Mouse (Mus musculus): ENCODE data around the gene Zc3h12c.
A peak's percentile ranks its signal among the peaks of the same experiment; 100 is the strongest.

The Zc3h12c gene

DNA sequence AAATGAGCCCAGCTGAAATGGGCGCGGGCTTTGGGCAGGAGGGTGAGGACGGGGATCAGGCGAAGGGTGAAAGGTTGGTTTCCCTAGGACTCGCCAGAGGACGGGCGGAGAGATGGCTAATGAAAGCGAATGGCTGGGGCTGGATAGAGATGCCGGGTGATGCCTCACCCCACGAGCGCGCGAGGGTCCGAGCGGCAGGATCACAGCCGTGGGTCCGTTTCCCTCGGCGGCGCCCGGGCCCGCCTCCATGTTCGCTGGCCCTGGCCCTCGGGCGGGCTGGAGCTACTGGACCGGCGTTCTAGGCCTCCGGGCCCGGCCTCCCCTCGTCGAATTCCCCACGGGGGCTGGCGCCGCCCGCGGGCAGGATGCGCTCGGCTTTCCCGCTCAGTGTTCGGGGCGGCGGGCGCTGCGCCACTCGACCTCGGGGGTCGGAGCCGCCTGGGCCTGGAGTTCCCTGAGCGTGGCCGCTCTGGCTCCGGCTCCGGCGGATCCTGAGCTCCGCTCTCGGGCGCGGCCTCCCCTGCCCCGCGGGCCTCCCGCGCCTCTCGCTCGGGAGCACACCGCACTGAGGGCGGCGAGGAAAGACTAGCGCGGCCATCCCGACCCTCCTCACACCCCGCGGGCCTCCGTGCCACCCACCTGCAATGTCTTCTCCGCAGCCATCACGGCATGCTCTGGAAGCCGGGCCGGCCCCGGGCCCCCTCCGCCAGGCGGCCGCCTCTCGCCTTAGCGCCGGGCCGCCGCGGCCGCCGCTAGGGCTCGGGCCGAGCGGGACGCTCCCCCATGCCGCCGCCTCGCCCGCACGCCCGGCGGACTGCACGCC, at the start of gene Zc3h12c:
Gene Zc3h12c, minus strand, starts transcription at position 710 of the 823 bp plus-strand sequence.
- peak; percentile 26 for DNase-seq (ENCODE audit: low read depth)

GRCm38 (mm10) chr9:52217636-52218035, 49.3 kb upstream of the Zc3h12c start:
- no peak for DNase-seq (ENCODE audit: low read depth)

GRCm38 (mm10) chr9:52215291-52215690, 46.9 kb upstream of the Zc3h12c start:
- no peak for DNase-seq (ENCODE audit: low read depth)

DNA sequence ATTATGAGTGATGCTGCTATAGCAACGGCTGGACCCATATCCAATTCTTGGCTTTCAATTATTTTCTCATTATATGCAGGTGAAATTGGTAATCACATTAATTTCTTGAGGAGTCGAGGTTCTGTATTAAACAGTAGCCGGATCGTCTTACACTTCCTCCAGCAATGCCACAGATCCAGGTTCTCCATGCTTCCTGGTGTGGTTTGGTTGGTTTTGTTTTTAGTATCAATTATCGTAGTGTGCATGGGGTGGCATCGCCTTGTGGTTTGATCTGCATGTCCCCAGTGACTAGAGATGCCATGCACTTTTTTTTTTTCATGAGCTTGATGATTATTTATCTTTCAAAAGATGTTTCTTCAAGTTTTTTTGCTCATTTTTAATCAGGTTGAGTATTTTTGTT, 44.0 kb upstream of the Zc3h12c start:
- no peak for DNase-seq (ENCODE audit: low read depth)

DNA sequence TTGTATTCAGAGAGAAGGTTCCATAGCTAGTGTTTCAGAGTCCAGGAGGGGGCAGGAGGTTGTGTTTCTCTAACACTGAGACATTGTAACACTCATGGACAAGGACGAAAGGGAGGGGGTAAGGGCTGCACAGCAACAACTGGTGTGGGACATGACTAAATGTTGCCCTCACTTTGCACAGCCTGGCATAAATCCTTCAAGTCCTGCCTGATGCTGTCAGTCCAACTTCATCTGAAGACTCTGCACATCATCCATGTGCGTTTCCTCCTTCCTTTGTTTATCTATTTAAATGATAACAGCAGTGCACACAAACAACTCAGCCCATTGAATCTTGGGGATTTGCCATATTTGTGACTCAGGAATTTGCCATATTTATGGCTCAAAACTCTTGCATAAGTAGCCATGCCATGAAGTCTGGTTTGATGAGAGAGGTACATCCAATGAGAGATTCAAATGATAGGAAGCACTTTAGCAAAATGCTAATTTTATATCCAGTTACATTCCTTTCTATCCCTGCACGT, 40.2 kb upstream of the Zc3h12c start:
- no peak for DNase-seq (ENCODE audit: low read depth)

DNA sequence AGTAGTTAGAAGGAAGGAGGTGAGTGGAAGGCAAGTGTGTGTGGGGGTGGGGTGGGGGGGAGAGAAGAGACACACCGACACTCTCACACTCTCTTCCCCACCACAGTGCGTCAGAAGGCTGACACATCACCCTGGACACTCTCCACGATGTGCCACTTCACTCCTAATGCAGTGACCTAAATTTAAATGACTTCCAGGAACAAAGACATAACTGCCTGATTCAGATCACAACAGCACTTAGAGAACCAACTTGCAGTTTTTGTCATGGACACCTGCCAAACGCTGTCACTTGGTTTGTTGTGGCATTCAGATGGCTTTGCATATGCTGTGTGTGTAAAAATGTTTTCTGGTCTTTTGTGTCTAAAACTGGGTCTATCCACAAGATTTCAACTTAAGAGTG, 34.8 kb upstream of the Zc3h12c start:
- no peak for DNase-seq (ENCODE audit: low read depth)

DNA sequence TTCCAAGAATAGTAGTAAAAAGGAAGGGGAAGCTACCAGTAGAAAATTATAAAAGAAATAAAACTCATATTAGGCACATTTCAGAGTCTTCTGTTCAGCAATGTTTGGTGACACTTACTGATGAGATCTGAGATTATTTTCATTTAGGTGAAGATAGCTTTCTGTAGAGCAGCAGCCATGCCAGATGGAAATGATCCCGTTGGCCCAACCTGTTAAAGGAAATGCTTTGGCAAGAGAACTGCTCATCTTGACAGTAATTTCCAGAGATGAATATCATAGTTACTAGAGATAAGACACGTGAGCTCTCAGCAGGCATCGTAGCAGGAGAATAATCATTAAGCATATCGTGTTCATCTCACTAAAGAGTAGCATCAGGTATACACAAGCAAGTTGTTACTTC, 31.9 kb upstream of the Zc3h12c start:
- no peak for DNase-seq (ENCODE audit: low read depth)

DNA sequence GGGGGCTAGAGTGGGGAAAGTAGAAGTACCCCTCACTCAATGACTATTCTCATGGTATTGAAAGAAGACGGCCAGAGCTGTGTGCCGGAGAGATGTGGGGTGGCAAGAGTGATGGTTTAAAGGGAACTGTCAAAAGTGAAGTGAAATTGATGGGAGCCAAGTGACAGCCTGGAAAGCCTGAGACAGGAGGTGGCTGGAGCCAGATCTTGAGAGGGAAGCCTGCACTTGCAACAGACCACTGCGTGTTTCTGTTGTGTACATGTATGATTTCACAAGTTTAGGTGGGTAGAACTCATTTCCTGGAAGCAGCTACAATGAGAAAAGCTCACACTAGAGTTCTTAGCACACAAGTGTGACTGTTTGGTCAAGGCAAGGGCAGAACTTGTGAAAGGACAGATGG, 27.5 kb upstream of the Zc3h12c start:
- DNase-seq (ENCODE audit: low read depth) = no peak

GRCm38 (mm10) chr9:52193851-52194250, 25.5 kb upstream of the Zc3h12c start:
- no peak for DNase-seq (ENCODE audit: low read depth)

GRCm38 (mm10) chr9:52190907-52191306, 22.5 kb upstream of the Zc3h12c start:
- no peak for DNase-seq (ENCODE audit: low read depth)

GRCm38 (mm10) chr9:52188106-52188505, 19.7 kb upstream of the Zc3h12c start:
- DNase-seq (ENCODE audit: low read depth) = peak; percentile 24

DNA sequence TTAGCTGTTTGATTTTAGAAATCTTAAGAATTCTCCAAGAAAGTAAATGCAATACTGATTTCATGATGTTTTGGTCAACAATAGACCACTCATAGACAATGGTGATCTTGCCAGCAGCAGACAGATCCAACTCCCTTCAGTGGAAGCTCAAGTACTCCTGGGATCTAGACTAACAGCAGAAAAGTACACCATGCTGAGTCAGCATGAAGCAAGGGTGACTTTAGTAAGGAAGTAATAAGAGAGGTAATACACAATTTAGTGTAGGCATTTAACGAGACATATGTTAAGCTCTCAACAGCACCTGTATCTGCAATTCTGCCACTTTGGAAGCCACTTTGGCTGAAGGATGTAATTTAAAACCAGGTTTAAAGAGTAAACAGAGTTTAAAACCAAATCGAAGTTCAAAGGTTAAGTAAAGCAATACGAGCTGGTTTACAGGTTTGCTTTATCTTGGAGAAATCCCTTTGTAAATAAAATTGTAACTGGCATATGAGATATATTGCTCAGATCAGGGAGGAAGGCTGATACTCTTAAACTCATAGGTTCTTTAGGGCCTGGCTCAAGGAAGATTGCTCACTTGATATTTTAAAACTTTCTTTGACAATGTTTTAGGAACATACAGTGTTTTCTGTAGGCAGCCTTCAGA, 18.0 kb upstream of the Zc3h12c start:
- DNase-seq (ENCODE audit: low read depth) = no peak

- DNase-seq (ENCODE audit: low read depth) = no peak
Measured at GRCm38 (mm10) chr9:52181419-52181818, 13.0 kb upstream of the Zc3h12c start.

GRCm38 (mm10) chr9:52180851-52181250, 12.5 kb upstream of the Zc3h12c start:
- DNase-seq (ENCODE audit: low read depth) = no peak

GRCm38 (mm10) chr9:52175257-52175859, 7.0 kb upstream of the Zc3h12c start:
- no peak for DNase-seq (ENCODE audit: low read depth)

DNA sequence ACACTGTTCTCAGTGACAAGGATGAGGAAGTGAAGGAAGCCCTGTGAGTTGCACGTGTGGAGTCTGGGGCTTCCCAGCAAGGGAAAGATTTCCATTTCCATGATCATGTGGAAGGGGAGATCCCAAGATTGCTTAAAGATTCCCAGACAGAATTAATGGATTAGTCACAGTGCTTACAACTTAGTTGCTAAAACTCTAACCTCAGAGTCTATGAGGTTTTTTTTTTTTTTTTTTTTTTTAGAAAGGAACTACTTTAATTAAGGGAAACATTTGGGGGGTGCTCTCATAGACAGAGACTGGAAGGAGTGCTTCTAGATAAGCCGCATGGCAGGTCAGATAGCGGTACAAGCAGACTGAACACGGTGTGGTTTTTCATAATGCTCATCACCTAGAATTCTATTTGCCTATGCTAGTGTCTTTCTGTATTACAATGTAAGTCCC, 6.3 kb upstream of the Zc3h12c start:
- no peak for DNase-seq (ENCODE audit: low read depth)

DNA sequence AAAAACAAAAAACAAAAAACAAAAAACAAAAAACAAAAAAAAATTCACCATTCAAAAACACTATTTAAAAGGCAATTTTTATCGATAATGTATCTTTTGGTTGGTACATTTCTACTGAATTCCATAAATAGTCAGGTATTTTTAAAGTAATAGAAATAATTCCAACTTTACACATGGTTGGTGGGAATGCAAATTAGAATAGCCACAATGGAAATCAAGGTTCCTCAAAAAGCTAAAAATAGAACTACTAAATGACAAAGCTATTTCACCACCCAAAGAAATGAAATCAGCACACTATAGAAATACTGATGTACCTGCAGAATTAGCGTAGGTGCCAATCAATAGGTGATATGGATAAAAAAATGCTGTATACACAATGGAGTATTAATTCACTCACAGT, 5.6 kb upstream of the Zc3h12c start:
- DNase-seq (ENCODE audit: low read depth) = no peak

DNA sequence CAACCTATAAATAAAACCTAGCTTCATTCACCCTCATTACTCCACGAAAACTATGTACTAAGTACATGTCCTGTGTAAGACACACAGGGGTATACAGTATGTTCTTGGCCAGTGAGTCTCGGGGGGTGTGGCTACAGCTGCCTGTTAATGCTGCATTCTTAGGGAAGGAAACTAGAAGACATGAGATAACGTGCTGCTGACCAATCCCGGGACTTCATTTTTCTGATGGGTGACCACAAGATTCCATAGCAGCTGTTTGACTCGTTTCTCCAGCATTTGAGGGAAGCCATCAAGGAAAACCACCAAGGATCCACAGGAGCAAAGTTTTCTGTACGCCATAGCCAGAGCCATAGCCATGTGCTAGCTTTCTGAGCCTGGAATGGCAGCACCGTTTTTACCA, 4.2 kb upstream of the Zc3h12c start:
- no peak for DNase-seq (ENCODE audit: low read depth)

DNA sequence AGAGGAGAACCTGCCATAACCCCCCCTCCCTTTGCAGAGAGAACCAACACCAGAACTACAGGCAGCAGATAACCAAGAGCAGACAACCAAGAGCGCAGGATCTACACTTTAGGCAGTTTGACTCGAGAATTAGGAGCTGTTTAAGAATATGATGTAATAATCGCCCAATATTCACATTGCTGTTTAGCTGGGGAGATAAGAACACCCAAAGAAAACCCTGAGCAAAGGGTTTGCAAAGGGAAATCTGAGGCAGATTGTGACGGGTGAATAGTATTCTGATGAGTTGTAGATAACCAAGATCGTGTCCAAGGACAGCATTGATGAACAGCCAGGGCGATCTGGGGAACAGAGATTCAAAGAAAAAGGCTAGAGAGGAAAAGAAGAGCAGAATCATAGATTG, 2.3 kb upstream of the Zc3h12c start:
- no peak for DNase-seq (ENCODE audit: low read depth)

GRCm38 (mm10) chr9:52170131-52170530, 1.8 kb upstream of the Zc3h12c start:
- DNase-seq (ENCODE audit: low read depth) = no peak

GRCm38 (mm10) chr9:52168686-52169270, 406 bp upstream of the Zc3h12c start:
- DNase-seq (ENCODE audit: low read depth) = peak; percentile 64

DNA sequence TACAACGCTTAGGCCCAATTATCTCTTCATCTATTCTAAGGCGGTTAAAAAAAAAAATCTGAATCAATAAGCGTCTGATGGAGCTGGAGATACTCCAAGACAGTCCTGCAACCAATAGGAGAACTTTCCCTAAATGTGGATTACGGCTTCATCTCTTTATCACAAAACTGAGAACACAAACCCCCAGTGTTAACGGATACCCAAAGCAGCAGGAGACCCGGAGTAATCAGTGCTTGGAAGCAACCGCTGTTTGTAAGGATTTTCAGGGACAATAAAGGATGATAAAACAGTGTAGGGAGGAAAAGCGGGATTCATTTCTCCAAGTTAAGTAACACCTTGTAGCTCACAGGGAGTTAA, 888 bp downstream of the Zc3h12c start:
- no peak for DNase-seq (ENCODE audit: low read depth)

GRCm38 (mm10) chr9:52167084-52167483, 1.3 kb downstream of the Zc3h12c start:
- no peak for DNase-seq (ENCODE audit: low read depth)

All from induced T-regulatory cell, adult 2 months (primary cell).